Mouse (Mus musculus): ENCODE measurements at regions not wholly inside any gene's neighbourhood (a gene's known extent, or its start where the extent isn't known, plus 50 kb on each side); places are given as distances from the start of the nearest gene placed in this dataset.

DNA sequence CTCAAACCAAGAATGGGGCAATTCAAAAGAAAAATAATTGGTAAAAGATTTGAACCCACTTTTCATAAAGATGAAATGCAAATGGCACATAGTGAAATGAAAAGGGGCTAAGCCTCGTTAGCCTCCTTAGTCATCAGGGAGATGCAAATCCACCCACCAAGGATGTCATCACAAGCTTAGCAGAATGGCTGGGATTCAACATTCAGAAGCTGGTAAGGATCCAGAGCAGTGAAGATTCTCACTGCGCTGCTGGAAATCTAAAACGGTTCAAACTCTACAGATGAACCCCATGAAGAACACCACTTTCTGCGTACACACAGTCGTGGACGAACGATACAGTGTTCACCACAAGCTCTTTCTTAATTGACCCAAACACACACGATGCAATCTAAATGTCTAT lies 91.6 kb downstream of the 4931417E11Rik start:
- no peak for TF ChIP-seq CTCF (IDR thresholded peaks at IDR 0.05; ENCODE audit: control insufficient read depth, insufficient read depth, insufficient replicate concordance, low read depth, low read length)
- TF ChIP-seq POLR2A (IDR thresholded peaks at IDR 0.05; ENCODE audit: control insufficient read depth, low read depth, low read length) = no peak
